Mouse (Mus musculus): ENCODE measurements around the gene Poc1a. TPM values are rescaled to one million over a fixed set of nuclear protein-coding genes. Genes with fewer than 3 reads are reported as not detected.

The Poc1a gene
- polyA plus RNA-seq, 1 experiment from 2014 or later, result 29.7 TPM

DNA sequence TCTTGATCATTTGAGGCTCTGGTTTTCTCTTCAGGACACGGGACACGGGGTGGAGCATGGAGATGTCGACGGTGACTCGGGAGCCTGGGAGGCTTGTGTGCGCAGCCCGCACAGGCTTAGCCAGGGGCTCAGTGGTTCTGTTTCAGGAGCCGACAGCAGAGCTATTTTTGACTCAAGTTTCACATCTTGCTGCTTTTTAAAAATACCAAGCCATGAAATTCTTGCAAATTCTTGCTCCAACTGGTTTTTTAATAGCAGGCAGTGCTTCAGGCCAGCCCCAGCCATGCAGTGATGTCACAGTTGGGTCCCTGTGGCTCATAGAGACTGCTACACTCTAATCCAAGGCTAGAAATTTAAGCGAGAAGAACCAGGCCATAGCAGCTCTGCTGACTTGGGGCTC is 56.8 kb downstream of the Poc1a start:
- H3K4me2 ChIP-seq (ENCODE audit: low read depth, low read length), result no peak overlapping the region
- no peaks in the 10 kb centered on the region for H3K9me3 ChIP-seq (replicated peaks; ENCODE audit: control insufficient read depth, low read length)
- no peak overlapping the region for H3K4me3 ChIP-seq (ENCODE audit: low read depth, low read length)
- H3K4me1 ChIP-seq (ENCODE audit: control insufficient read depth, insufficient read depth, low read length), result peaks cover 24% of the 10 kb centered on the region
- WGBS, result 56% methylated on average over 9 of the region's 9 CpGs
- H3K27ac ChIP-seq (replicated peaks; ENCODE audit: low read depth, low read length), result peak overlapping the region; percentile 80
- peak overlapping the region; percentile 1; the same call in 1 of the 2 replicates for H3K9ac ChIP-seq (replicated peaks; ENCODE audit: low read length)
- peak; percentile 39 for DNase-seq (ENCODE audit: low spot score)
- no peak for ATAC-seq (replicated peaks; ENCODE audit: insufficient number of reproducible peaks, low FRiP score, low TSS enrichment, low read depth)
- no peaks in the 10 kb centered on the region for H3K27me3 ChIP-seq (ENCODE audit: control insufficient read depth, insufficient read depth, low read length)
- no peaks in the 10 kb centered on the region for H3K36me3 ChIP-seq (replicated peaks; ENCODE audit: control insufficient read depth, insufficient read depth, low read depth, low read length)

DNA sequence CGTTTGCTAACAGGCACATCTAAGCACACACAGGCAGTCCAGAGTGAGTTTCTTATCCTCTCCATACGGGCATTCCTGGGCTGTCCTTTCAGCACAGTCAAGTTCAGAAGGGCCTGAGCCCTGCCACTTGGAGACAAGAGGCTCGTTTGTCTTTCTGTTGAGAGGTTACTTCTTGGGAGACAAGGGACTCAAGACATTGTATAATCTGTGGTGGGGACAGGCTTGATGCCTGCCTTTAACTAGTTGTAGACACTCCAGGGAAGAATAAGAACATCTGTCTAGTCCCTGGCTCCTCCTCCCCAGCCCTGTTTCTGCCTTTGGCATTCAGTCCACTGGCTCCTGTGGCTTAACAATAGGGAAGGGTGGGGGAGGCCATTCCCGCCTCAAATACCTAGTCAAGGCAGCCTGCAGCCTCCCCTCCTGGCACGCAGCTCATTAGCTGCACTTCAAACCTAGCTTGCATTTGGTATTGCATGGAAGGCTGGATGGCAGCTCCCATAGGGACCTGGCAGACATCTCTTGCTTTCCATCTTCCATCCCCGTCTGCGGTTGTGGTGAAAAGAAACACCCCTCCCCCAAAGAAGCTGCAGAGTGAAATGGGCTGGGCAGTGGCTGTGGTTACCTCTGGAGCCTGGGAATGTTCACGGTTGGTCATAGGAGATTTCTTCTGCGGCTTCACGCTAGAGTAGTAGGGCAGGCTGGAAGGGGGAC is 57.8 kb downstream of the Poc1a start:
- Histone ChIP-seq H3K36me3 (replicated peaks; ENCODE audit: control insufficient read depth, insufficient read depth, low read depth, low read length) (no peaks in the 10 kb centered on the region), H3K4me2 (ENCODE audit: low read depth, low read length) (no peak overlapping the region), H3K9me3 (replicated peaks; ENCODE audit: control insufficient read depth, low read length) (no peaks in the 10 kb centered on the region), H3K27me3 (ENCODE audit: control insufficient read depth, insufficient read depth, low read length) (no peaks in the 10 kb centered on the region), H3K4me3 (ENCODE audit: low read depth, low read length) (no peak overlapping the region), H3K4me1 (ENCODE audit: control insufficient read depth, insufficient read depth, low read length) (peaks cover 24% of the 10 kb centered on the region), H3K27ac (replicated peaks; ENCODE audit: low read depth, low read length) (peak overlapping the region; percentile 80), H3K9ac (replicated peaks; ENCODE audit: low read length) (0 out of 2 replicates have a peak overlapping the region, but pooled peaks have one; percentile 1)
- ATAC-seq (replicated peaks; ENCODE audit: insufficient number of reproducible peaks, low FRiP score, low TSS enrichment, low read depth) (peak; percentile 30; the same call in 1 of the 2 replicates), DNase-seq (ENCODE audit: low spot score) (peak; percentile 67)
- 7% methylated on average over 10 of the region's 10 CpGs for WGBS

DNA sequence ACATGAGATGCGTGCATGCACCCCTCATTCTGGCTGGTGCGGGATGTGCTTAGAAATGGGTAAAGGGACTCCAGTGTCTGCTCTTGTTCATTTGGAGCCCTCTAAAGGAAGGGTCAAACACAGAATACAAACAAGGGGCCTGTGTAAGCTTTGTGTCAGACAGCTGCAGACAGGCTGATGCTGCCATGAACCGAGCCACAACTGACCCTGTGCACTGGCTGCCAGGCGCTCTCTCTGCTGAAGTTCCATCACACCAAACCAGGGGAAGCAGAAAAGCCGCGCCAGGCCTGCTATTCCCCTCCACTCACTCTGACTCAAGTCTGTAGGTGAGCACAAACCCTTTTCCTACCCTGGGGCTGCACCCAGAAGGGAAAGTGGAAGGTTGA is 58.3 kb downstream of the Poc1a start:
- Histone ChIP-seq H3K4me3 (ENCODE audit: low read depth, low read length) (no peak overlapping the region), H3K4me1 (ENCODE audit: control insufficient read depth, insufficient read depth, low read length) (peaks cover 24% of the 10 kb centered on the region), H3K4me2 (ENCODE audit: low read depth, low read length) (no peak overlapping the region), H3K27ac (replicated peaks; ENCODE audit: low read depth, low read length) (peak overlapping the region; percentile 80), H3K9ac (replicated peaks; ENCODE audit: low read length) (0 out of 2 replicates have a peak overlapping the region, but pooled peaks have one; percentile 1), H3K36me3 (replicated peaks; ENCODE audit: control insufficient read depth, insufficient read depth, low read depth, low read length) (no peaks in the 10 kb centered on the region), H3K9me3 (replicated peaks; ENCODE audit: control insufficient read depth, low read length) (no peaks in the 10 kb centered on the region), H3K27me3 (ENCODE audit: control insufficient read depth, insufficient read depth, low read length) (no peaks in the 10 kb centered on the region)
- no peak for DNase-seq (ENCODE audit: low spot score)
- WGBS, result 38% methylated on average over 6 of the region's 6 CpGs
- peak; percentile 48; the same call in 1 of the 2 replicates for ATAC-seq (replicated peaks; ENCODE audit: insufficient number of reproducible peaks, low FRiP score, low TSS enrichment, low read depth)

DNA sequence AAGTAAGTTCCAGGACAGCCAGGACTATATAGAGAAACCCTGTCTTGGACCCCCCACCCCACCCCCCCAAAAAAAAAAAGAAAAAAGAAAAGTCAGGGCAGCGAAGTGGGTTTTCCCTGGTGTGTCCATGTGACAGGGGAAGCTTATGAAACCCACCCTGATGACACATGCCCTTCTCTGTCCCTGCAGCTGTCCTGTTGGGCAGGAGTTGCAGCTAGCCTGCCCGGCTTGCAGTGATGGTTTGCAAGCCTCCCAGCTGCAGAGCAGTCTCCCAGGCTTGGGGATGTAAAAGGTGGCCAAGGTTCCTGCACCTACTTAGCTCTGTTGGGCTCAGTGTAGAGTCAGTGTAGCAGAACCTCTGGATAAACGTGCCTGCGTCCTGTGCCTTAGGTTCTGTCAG is 58.9 kb downstream of the Poc1a start:
- DNase-seq (ENCODE audit: low spot score), result no peak
- H3K27me3 ChIP-seq (ENCODE audit: control insufficient read depth, insufficient read depth, low read length), result no peaks in the 10 kb centered on the region
- peak overlapping the region; percentile 80 for H3K27ac ChIP-seq (replicated peaks; ENCODE audit: low read depth, low read length)
- 85% methylated on average over 4 of the region's 4 CpGs for WGBS
- no peak overlapping the region for H3K4me2 ChIP-seq (ENCODE audit: low read depth, low read length)
- ATAC-seq (replicated peaks; ENCODE audit: insufficient number of reproducible peaks, low FRiP score, low TSS enrichment, low read depth), result no peak
- 0 out of 2 replicates have a peak overlapping the region, but pooled peaks have one; percentile 3 for H3K9ac ChIP-seq (replicated peaks; ENCODE audit: low read length)
- H3K4me1 ChIP-seq (ENCODE audit: control insufficient read depth, insufficient read depth, low read length), result peaks cover 24% of the 10 kb centered on the region
- no peaks in the 10 kb centered on the region for H3K36me3 ChIP-seq (replicated peaks; ENCODE audit: control insufficient read depth, insufficient read depth, low read depth, low read length)
- H3K4me3 ChIP-seq (ENCODE audit: low read depth, low read length), result no peak overlapping the region
- no peaks in the 10 kb centered on the region for H3K9me3 ChIP-seq (replicated peaks; ENCODE audit: control insufficient read depth, low read length)

DNA sequence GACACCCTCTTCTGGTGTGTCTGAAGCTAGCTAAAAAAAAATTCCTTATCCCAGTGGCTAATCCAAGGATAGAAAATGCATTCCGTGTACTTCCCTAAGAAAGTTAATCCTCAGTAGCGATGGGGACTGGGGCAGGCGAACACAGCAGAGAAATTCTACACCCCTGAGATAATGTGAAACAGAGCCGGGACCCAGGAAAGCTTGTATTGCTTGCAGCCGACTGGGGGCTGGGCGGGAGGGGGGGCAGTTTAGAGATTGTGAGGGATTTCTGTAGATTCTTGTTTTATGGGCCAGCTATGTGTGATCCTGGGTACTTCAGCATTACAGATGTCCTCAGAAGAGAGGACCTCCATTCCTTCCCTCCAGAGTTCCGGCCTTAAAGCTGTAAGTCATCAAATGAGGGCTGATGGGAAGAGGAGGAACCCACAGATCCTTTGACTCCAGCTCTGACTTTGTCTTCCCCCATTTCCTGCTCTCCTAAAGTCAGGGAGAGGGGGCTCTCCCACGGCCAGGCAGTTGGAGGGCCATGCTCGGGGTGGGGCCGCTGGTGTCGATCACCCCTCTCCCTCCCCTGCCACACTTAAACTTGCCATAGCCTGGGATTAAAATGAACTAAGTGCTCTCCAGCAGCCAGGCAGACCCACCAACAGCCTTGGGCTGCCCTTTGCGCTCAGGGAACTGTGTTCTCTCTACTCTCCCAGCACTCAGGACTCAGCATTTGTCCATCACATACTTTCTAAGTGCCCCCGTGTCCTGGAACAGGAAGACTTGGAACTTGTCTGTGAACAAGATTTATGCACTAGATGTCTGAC is 59.8 kb downstream of the Poc1a start:
- DNase-seq (ENCODE audit: low spot score) (peak; percentile 87), ATAC-seq (replicated peaks; ENCODE audit: insufficient number of reproducible peaks, low FRiP score, low TSS enrichment, low read depth) (peak; percentile 22; the same call in 1 of the 2 replicates)
- 26% methylated on average over 13 of the region's 13 CpGs for WGBS
- Histone ChIP-seq H3K9me3 (replicated peaks; ENCODE audit: control insufficient read depth, low read length) (no peaks in the 10 kb centered on the region), H3K4me3 (ENCODE audit: low read depth, low read length) (no peak overlapping the region), H3K4me1 (ENCODE audit: control insufficient read depth, insufficient read depth, low read length) (peaks cover 26% of the 10 kb centered on the region), H3K9ac (replicated peaks; ENCODE audit: low read length) (peak overlapping the region; percentile 38), H3K27me3 (ENCODE audit: control insufficient read depth, insufficient read depth, low read length) (no peaks in the 10 kb centered on the region), H3K27ac (replicated peaks; ENCODE audit: low read depth, low read length) (peak overlapping the region; percentile 80), H3K4me2 (ENCODE audit: low read depth, low read length) (no peak overlapping the region), H3K36me3 (replicated peaks; ENCODE audit: control insufficient read depth, insufficient read depth, low read depth, low read length) (no peaks in the 10 kb centered on the region)

DNA sequence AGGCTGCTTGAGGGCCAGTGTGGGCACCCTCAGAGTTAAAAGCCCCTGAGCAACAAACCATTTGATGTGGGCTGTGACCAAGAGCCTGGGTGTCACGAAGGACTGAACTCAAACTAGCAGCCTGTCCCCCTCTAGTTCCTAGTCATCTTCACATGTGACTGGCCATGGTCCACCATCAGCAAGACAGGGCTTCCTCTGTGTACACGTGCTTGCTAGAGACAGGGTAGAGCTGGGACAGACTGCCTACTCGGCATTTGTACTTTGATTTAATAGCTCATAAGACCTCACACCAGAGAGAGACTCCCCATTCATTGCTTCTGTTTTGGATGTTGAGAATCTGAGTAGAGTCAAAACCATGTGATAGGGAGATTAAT is 60.4 kb downstream of the Poc1a start:
- H3K36me3 ChIP-seq (replicated peaks; ENCODE audit: control insufficient read depth, insufficient read depth, low read depth, low read length), result no peaks in the 10 kb centered on the region
- no peaks in the 10 kb centered on the region for H3K27me3 ChIP-seq (ENCODE audit: control insufficient read depth, insufficient read depth, low read length)
- H3K4me3 ChIP-seq (ENCODE audit: low read depth, low read length), result no peak overlapping the region
- no peaks in the 10 kb centered on the region for H3K9me3 ChIP-seq (replicated peaks; ENCODE audit: control insufficient read depth, low read length)
- no peak overlapping the region for H3K4me2 ChIP-seq (ENCODE audit: low read depth, low read length)
- ATAC-seq (replicated peaks; ENCODE audit: insufficient number of reproducible peaks, low FRiP score, low TSS enrichment, low read depth) (no peak), DNase-seq (ENCODE audit: low spot score) (no peak)
- H3K4me1 ChIP-seq (ENCODE audit: control insufficient read depth, insufficient read depth, low read length), result peaks cover 26% of the 10 kb centered on the region
- peak overlapping the region; percentile 80 for H3K27ac ChIP-seq (replicated peaks; ENCODE audit: low read depth, low read length)
- H3K9ac ChIP-seq (replicated peaks; ENCODE audit: low read length), result peak overlapping the region; percentile 38
- WGBS, result 52% methylated on average over 3 of the region's 3 CpGs

DNA sequence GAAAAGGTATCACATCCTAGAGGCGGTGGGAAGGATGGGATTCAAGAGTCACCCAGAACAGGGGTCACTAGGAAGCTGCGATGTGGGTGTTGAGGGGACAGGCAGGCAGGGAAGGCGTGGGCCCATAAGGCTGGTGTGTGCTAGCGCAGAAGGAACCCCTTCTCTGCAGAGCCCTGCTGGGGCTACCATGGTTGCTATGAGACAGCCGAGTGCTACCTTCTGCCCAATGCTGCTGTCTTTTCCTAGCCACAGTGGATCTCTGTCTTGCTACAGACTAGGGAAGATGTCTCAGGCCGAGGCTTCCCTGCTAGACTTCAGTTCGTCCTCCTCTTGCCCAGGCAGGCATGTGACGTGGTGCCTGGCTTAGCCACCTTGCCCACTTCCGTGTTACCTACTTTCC is 61.7 kb downstream of the Poc1a start:
- WGBS, result 83% methylated on average over 9 of the region's 9 CpGs
- DNase-seq (ENCODE audit: low spot score), result no peak
- Histone ChIP-seq H3K4me2 (ENCODE audit: low read depth, low read length) (no peak overlapping the region), H3K4me1 (ENCODE audit: control insufficient read depth, insufficient read depth, low read length) (peaks cover 26% of the 10 kb centered on the region), H3K36me3 (replicated peaks; ENCODE audit: control insufficient read depth, insufficient read depth, low read depth, low read length) (no peaks in the 10 kb centered on the region), H3K27me3 (ENCODE audit: control insufficient read depth, insufficient read depth, low read length) (no peaks in the 10 kb centered on the region), H3K4me3 (ENCODE audit: low read depth, low read length) (no peak overlapping the region), H3K27ac (replicated peaks; ENCODE audit: low read depth, low read length) (peak overlapping the region; percentile 36; the same call in 1 of the 2 replicates), H3K9ac (replicated peaks; ENCODE audit: low read length) (no peak overlapping the region), H3K9me3 (replicated peaks; ENCODE audit: control insufficient read depth, low read length) (no peaks in the 10 kb centered on the region)
- ATAC-seq (replicated peaks; ENCODE audit: insufficient number of reproducible peaks, low FRiP score, low TSS enrichment, low read depth), result no peak

DNA sequence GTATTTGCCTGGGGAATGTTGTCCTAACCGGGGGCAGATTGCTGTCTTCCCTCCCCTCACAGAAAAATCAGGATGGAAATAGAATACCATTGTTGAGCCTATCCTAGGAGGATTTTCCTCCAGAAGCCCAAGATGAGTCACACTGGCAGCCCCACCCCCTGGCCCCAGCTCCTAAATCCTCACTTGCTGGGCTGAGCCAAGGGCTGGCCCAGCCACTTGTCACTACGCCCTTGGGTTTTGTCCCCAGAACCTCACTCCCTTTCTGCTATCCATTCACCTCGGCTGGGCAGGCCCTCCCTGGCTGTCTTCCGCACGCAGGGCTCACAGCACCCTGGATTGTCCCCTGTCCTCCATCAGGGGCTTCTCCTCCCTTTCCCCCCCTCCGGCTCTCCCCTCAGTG is 64.3 kb downstream of the Poc1a start:
- Histone ChIP-seq H3K9ac (replicated peaks; ENCODE audit: low read length) (0 out of 2 replicates have a peak overlapping the region, but pooled peaks have one; percentile 15), H3K36me3 (replicated peaks; ENCODE audit: control insufficient read depth, insufficient read depth, low read depth, low read length) (no peaks in the 10 kb centered on the region), H3K27ac (replicated peaks; ENCODE audit: low read depth, low read length) (no peak overlapping the region; the same call in 1 of the 2 replicates), H3K27me3 (ENCODE audit: control insufficient read depth, insufficient read depth, low read length) (no peaks in the 10 kb centered on the region), H3K4me1 (ENCODE audit: control insufficient read depth, insufficient read depth, low read length) (peaks cover 20% of the 10 kb centered on the region), H3K4me3 (ENCODE audit: low read depth, low read length) (no peak overlapping the region), H3K4me2 (ENCODE audit: low read depth, low read length) (no peak overlapping the region), H3K9me3 (replicated peaks; ENCODE audit: control insufficient read depth, low read length) (no peaks in the 10 kb centered on the region)
- 33% methylated on average over 6 of the region's 6 CpGs for WGBS
- no peak for ATAC-seq (replicated peaks; ENCODE audit: insufficient number of reproducible peaks, low FRiP score, low TSS enrichment, low read depth)
- DNase-seq (ENCODE audit: low spot score), result peak; percentile 35
